Mouse (Mus musculus) neural tube, embryonic 11.5 days (tissue): Measurements from ENCODE around the gene Bcl2l11. TPM values are rescaled to one million over a fixed set of nuclear protein-coding genes. Genes with fewer than 3 reads are reported as not detected.

Experiments
- ATAC-seq: fragments of 200-750 bp; cut with Nextera tagmentation; 2 replicates; pipeline ENCODE4 v1.8.0; 2017; ENCODE audit warnings: moderate number of reproducible peaks, mild to moderate bottlenecking, moderate TSS enrichment, moderate library complexity; ENCODE audit not compliant: insufficient read depth, low FRiP score, low TSS enrichment
- DNase-seq: peaks from one replicate; pipeline ENCODE4 v3.0.0-alpha.2; 2015; ENCODE audit warnings: low spot score
- H3K27ac ChIP-seq: fragments of 300-500 bp; sonication (generic); 2 replicates; pipeline ENCODE4 v1.5.1; 2014; ENCODE audit warnings: low read depth, mild to moderate bottlenecking, low read length
- H3K27me3 ChIP-seq: fragments of 300-500 bp; sonication (generic); 2 replicates; pipeline ENCODE4 v1.6.1; 2014; ENCODE audit warnings: mild to moderate bottlenecking, low read length, mixed read lengths; ENCODE audit not compliant: control insufficient read depth, insufficient read depth
- H3K36me3 ChIP-seq: fragments of 300-500 bp; sonication (generic); 2 replicates; pipeline ENCODE4 v1.6.1; 2014; ENCODE audit warnings: mild to moderate bottlenecking, low read length, moderate library complexity, mixed read lengths; ENCODE audit not compliant: control insufficient read depth, insufficient read depth
- H3K4me1 ChIP-seq: fragments of 300-500 bp; sonication (generic); 2 replicates; pipeline ENCODE4 v1.6.1; 2014; ENCODE audit warnings: low read length, mixed read lengths; ENCODE audit not compliant: control insufficient read depth, insufficient read depth
- H3K4me2 ChIP-seq: fragments of 300-500 bp; sonication (generic); 2 replicates; pipeline ENCODE4 v1.6.1; 2014; ENCODE audit warnings: low read depth, mild to moderate bottlenecking, moderate library complexity
- H3K4me3 ChIP-seq: fragments of 300-500 bp; sonication (generic); 2 replicates; pipeline ENCODE4 v1.5.1; 2014; ENCODE audit warnings: low read depth, low read length
- H3K9ac ChIP-seq: fragments of 300-500 bp; sonication (generic); 2 replicates; pipeline ENCODE4 v1.6.1; 2014; ENCODE audit warnings: mild to moderate bottlenecking, low read length
- H3K9me3 ChIP-seq: fragments of 300-500 bp; sonication (generic); 2 replicates; pipeline ENCODE4 v1.6.1; 2016; ENCODE audit warnings: low read length; ENCODE audit not compliant: control insufficient read depth
- WGBS: fragments of 180-500 bp; shearing (Covaris S2); extraction: QIAGEN DNeasy Blood & Tissue Kit; methylation state at CpG from one replicate; pipeline ENCODE4 v1.1.7; 2014; 5-methylcytosine and 5-hydroxymethylcytosine counted together
- polyA plus RNA-seq: library from polyadenylated mRNA; unstranded; fragments of >200 nt; fragmentation: Nextera tagmentation; extraction: Ambion mirVana; gene quantifications from 2 replicates; pipeline ENCODE4 v1.2.1, GENCODE M21; 2014

Bcl2l11 gene
- polyA plus RNA-seq, 1 experiment from 2014 or later, result 19.5 TPM

DNA sequence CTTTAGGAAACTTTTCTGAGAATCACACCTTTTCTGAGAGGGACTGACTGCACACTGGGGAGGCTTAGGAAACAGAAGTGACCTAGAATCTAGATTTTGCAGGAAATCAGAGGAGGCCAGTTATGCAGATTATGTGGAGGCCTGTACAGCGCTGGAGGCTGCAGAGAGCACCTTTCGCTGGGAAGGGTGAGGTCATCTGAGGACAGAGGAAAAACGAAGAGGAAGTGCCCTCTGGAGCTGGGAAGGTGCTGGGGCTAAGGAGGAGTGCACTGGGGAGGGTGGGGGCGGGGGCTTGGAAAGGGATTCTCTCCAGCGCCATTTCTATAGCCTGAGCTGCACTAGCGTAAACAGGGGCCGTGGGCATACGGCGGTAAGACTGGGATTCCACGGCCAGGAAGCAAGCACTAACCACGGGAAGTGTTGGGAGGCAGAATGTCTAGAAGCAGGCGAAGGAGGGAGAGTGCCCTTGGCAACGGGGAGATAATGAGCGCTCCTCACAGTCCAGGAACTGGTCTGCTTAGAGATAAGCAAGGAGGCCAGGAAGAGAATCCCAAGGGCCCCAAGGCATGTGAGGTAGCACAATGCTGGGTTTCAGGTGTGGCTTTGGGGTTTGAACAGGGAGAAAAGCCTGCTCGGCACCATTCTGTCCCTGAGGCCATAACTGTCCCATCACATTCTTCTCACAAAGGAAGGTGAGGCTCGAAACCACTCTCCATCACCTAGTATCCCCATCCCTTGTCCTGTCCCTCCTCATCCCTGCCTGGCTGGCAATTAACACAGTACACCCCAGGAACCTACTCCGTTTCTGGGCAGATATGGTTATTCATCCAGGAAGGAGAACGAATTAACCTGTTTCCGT is 85.4 kb downstream of the Bcl2l11 start:
- Histone ChIP-seq H3K9me3 (no peaks in the 10 kb centered on the region), H3K4me2 (no peak overlapping the region), H3K4me1 (peaks cover 12% of the 10 kb centered on the region; the same call in 1 of the 2 replicates), H3K27me3 (no peaks in the 10 kb centered on the region), H3K36me3 (no peaks in the 10 kb centered on the region), H3K9ac (peak overlapping the region; percentile 35; the same call in 1 of the 2 replicates), H3K27ac (no peak overlapping the region), H3K4me3 (no peak overlapping the region)
- ATAC-seq (no peak), DNase-seq (no peak)
- 21% methylated on average over 19 of the region's 19 CpGs for whole genome bisulfite sequencing

DNA sequence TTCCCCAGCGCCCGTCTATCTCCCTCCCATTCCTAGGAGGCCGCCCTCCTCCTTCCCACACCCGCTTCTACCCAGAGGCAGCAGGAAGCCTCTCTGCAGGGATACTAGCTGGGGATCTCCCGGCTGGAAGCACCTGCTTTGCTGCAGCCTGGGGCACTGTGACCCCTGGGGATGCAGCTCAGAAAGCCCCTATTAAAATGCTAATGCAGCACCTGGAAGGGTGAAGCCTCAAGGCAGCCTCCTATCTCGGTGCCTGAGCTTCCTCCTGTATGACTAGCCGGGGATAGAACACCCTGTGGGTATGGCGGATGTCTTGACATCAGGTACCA is 86.0 kb downstream of the Bcl2l11 start:
- no peak overlapping the region for H3K27ac ChIP-seq
- H3K4me1 ChIP-seq, result peaks cover 12% of the 10 kb centered on the region; the same call in 1 of the 2 replicates
- ATAC-seq (no peak), DNase-seq (no peak)
- 37% methylated on average over 8 of the region's 8 CpGs for WGBS
- H3K36me3 ChIP-seq, result no peaks in the 10 kb centered on the region
- no peak overlapping the region for H3K4me3 ChIP-seq
- no peaks in the 10 kb centered on the region for H3K27me3 ChIP-seq
- no peaks in the 10 kb centered on the region for H3K9me3 ChIP-seq
- no peak overlapping the region for H3K9ac ChIP-seq
- no peak overlapping the region for H3K4me2 ChIP-seq
